Mouse (Mus musculus) NIH3T3 (cell line): ENCODE measurements around the gene Ache.

Experiments
- DNase-seq: peaks from one replicate; pipeline ENCODE4 v3.0.0-alpha.2; 2012; ENCODE audit warnings: low read depth

Ache gene

GRCm38 (mm10) chr5:137334317-137334716 lies 47.0 kb downstream of the Ache start:
- DNase-seq: no peak

DNA sequence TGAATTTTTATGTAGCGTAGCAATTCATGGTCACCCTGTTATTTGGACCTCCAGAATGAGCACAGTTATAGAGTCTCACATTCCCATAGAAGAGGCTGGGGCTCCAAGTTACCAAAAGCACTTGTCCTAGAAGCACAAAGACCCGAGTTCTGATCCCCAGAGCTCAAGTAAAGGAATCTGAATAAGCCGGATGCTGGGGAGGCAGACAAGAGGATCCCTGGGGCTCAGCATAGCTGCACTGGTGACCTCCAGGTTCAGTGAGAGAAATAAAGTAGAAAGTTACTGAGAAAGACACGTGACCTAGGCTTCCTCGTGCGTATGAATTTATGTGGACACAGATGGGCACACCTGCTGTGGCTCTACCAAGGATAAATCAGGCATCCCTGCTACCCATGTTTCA lies 47.7 kb downstream of the Ache start:
- no peak for DNase-seq

- no peak for DNase-seq
These were observed 49.9 kb downstream of the Ache start for GRCm38 (mm10) chr5:137337190-137337589.

DNA sequence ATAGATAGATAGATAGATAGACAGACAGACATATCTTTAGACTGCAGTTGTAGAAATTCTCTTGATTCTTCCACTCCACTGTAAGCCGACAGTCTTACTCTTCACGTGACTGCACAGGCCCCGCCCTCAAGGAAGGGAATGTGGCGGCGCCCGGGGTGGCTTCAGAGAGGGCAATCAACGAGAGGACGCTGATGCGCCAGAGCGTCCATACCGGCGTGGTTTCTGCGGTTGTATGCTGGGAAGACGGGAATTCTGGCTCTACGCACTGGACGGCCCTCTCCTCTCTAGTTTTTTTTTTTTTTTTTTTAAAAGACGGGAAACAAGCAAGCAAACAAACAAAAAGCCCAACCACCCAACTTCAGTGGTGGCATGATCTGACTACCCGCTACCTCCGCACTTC lies 50.9 kb downstream of the Ache start:
- DNase-seq: peak; percentile 97

- DNase-seq: no peak
These were observed 51.5 kb downstream of the Ache start for GRCm38 (mm10) chr5:137338663-137339289.

- peak; percentile 65 for DNase-seq
These were observed 52.1 kb downstream of the Ache start for GRCm38 (mm10) chr5:137339290-137339979.

GRCm38 (mm10) chr5:137340222-137340621 lies 52.9 kb downstream of the Ache start:
- DNase-seq: no peak

DNA sequence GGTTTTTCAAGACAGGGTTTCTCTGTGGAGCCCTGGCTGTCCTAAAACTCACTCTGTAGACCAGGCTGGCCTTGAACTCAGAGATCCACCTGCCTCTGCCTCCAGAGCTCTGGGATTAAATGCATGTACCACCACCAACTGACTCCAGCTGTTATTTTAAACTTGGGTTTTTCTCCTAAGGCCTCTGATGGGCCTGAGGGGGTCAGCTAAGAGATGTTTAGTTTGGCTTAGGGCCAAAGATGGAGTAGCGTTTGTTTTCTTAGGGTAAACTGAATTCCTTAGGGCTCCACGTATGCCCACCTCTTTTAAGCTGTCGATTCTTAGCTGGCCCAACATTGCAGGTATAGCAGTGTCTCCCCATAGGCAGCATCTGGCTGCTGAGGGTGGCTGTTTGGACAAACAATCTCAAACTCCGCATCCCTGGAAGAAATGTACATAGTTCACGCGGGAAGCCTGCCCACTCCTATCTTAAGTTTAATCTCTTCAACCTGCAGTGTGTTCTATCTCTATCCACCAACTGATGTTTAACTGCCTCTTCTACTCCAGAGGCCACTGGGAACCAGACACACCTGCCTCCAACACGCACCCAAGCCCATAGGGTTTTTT lies 55.2 kb downstream of the Ache start:
- DNase-seq: no peak

DNA sequence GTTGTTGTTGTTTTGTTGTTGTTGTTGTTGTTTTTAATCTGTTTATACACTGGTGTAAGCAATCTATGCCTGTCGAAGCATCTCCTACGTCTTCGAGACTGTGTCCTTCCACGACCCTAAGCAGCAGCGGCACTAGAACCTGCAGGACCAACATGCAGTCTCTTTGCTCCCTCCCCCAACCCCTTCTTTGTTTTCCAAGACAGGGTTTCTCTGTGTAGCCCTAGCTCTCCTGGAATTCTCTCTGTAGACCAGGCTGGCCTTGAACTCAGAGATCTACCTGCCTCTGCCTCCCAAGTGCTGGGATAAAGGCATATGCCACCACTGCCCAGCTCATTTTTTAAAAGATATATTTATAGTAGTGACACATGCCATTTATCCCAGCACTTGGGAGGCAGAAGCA lies 56.1 kb downstream of the Ache start:
- no peak for DNase-seq

DNA sequence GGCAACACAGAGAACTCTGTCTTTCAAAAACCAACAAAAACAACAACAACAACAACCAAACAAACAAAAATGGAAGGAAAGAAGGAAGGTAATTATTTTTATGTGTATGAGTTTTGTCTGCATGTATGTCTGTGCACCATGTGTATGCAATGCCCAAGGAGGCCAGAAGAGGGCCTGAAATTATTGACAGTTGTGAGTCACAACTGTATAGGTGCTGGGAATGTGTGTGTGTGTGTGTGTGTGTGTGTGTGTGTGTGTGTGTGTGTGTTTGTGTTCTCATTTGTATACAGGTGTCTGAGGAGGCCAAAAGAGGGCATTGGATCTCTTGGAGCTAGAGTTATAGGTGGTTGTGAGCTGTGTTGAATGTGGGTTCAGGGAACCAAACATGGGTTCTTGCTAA lies 56.5 kb downstream of the Ache start:
- DNase-seq: no peak
